Mouse (Mus musculus) erythroblast, embryonic 14.5 days (primary cell): ENCODE data around the gene Heatr3. TPM values are rescaled to one million over a fixed set of nuclear protein-coding genes. Genes with fewer than 3 reads are reported as not detected.
A peak's percentile ranks its signal among the peaks of the same experiment; 100 is the strongest.

ENCODE experiments used
- H3K27me3 ChIP-seq: 2 replicates; pipeline ENCODE4 v1.6.1; 2012; ENCODE audit warnings: inconsistent platforms; ENCODE audit not compliant: control insufficient read depth
- H3K36me3 ChIP-seq: 2 replicates; pipeline ENCODE4 v1.6.1; 2012; ENCODE audit warnings: mild to moderate bottlenecking, inconsistent platforms; ENCODE audit not compliant: control insufficient read depth
- H3K4me1 ChIP-seq: 2 replicates; pipeline ENCODE4 v1.6.1; 2012; ENCODE audit warnings: inconsistent platforms; ENCODE audit not compliant: control insufficient read depth
- H3K4me3 ChIP-seq: replicated peaks from 2 replicates; pipeline ENCODE3; 2012; ENCODE audit warnings: moderate library complexity, mild to moderate bottlenecking, inconsistent platforms
- H3K9me3 ChIP-seq: 2 replicates; pipeline ENCODE4 v1.6.1; 2012; ENCODE audit warnings: low read length, inconsistent platforms, mixed read lengths; ENCODE audit not compliant: control insufficient read depth
- GATA1 ChIP-seq: IDR thresholded peaks from 2 replicates; pipeline ENCODE4 v1.6.1; 2012; ENCODE audit warnings: low read length, inconsistent platforms, mixed read lengths
- TAL1 ChIP-seq: IDR thresholded peaks from 3 replicates; pipeline ENCODE4 v1.6.1; 2012; ENCODE audit warnings: low read length, inconsistent platforms, mixed read lengths
- polyA plus RNA-seq: library from polyadenylated mRNA; stranded (reverse); fragments of >175 nt; gene quantifications from 2 replicates; pipeline ENCODE4 v1.2.3, GENCODE M21; 2012

Heatr3 gene
- polyA plus RNA-seq, 1 experiment = 0.11 TPM

DNA sequence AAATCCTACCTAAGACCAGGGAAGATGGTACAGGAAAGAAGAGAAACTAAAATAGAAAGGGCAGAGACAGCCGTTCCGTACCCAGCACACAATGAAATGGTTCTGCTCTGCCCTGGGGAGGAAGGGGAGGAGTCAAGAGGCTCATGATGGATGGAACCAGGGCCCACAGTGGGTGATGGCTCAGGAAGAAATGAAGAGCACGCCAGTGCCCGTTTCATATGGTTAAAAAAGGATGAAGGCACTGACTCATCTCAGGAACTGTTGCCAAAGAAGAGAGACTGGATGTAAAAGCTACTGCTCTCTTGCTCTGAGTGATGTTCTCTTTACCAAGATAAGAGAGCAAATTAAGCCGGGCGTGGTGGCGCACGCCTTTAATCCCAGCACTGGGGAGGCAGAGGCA lies 39.6 kb downstream of the Heatr3 start:
- Histone ChIP-seq H3K4me3 (no peak overlapping the region), H3K4me1 (peaks cover 7% of the 10 kb centered on the region), H3K27me3 (no peaks in the 10 kb centered on the region), H3K36me3 (peaks cover 8% of the 10 kb centered on the region), H3K9me3 (no peaks in the 10 kb centered on the region)
- TF ChIP-seq TAL1 = no peak
- no peak for TF ChIP-seq GATA1

DNA sequence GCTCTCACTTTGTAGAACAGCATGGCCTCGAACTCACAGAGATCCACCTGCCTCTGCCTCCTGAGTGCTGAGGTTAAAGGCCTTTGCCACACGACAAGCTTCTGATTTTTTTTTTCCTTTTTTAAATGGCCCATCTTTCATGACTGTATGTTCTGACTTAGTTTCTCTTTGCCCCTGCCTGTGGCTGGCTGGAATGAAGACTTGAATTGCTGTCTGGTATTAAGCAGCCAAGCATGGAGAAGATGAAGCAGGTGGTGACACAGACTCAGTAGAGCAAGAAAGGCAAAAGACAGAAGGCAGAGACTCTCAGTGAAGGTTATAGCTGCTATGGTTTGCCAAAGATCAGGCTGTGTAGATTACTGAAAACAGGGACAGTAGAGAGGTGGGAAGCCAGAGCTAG lies 45.5 kb downstream of the Heatr3 start:
- H3K27me3 ChIP-seq = no peaks in the 10 kb centered on the region
- H3K4me3 ChIP-seq = no peak overlapping the region
- TF ChIP-seq GATA1 (no peak), TAL1 (no peak)
- H3K9me3 ChIP-seq = no peaks in the 10 kb centered on the region
- no peaks in the 10 kb centered on the region for H3K36me3 ChIP-seq
- H3K4me1 ChIP-seq = no peaks in the 10 kb centered on the region

DNA sequence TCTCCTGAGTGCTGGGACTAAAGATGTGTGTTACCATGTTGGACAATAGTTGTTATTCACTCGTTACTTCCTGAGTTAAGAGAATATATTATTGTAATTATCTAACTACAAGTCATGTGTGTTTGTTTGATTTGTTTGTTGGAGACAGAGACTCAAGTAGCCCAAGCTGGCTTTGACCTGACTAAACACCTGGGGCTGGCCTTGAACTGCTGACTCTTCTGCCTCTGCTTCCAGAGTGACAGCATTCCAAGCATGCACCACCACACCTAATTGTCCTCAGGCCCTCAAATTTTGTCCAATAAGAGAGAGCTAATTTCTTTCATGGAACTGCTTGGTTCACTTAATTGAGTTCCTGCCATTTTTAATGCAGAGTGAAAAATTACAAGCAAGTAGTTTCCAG lies 47.3 kb downstream of the Heatr3 start:
- Histone ChIP-seq H3K36me3 (no peaks in the 10 kb centered on the region), H3K27me3 (no peaks in the 10 kb centered on the region; the same call in 1 of the 2 replicates), H3K4me1 (no peaks in the 10 kb centered on the region), H3K4me3 (no peak overlapping the region), H3K9me3 (no peaks in the 10 kb centered on the region)
- TF ChIP-seq GATA1 = no peak
- TF ChIP-seq TAL1 = no peak

DNA sequence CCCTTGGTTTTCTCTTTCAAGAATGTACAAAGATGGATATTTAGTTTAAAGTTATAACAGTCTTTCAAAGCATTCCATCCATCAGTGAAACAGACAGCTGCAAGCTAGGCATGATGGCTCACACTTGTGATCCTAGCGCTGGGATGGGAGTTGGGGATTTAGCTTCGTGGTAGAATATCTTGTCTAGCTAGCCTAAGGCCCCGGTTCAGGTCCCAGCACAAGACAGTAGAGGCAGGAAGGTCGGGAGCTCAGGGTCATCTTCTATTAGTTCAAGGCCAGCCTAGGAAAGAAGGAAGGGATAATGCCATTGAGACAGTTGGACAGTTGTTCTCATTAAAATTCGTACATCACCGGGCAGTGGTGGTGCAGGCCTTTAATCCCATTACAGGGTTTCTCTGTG lies 48.1 kb downstream of the Heatr3 start:
- no peak overlapping the region for H3K4me3 ChIP-seq
- no peaks in the 10 kb centered on the region for H3K36me3 ChIP-seq
- H3K27me3 ChIP-seq = no peaks in the 10 kb centered on the region; the same call in 1 of the 2 replicates
- no peak for TF ChIP-seq GATA1
- TF ChIP-seq TAL1 = no peak
- no peaks in the 10 kb centered on the region for H3K9me3 ChIP-seq
- H3K4me1 ChIP-seq = no peaks in the 10 kb centered on the region

DNA sequence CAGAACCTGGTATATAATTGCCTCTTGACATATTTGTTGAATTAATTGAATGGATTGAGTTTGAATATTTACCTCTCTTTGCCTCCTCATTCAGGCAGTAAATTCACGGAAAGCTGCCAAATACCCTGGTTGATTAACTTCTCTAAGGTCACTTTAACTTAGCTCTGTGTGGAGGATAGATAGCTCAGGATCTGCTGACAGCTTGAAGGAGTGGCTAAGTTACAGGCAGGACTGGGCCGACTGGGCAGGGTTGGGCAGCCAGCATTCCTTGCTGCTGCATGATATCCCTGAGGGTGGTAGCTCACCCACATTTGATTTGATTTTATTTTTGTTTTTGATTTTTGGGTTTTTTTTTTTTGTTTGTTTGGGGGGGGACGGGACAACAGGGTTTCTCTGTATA lies 59.7 kb downstream of the Heatr3 start:
- Histone ChIP-seq H3K36me3 (peaks cover 8% of the 10 kb centered on the region), H3K4me1 (peaks cover 38% of the 10 kb centered on the region), H3K27me3 (0 out of 2 replicates have a peak, but pooled peaks cover 6% of the 10 kb centered on the region), H3K4me3 (no peak overlapping the region), H3K9me3 (no peaks in the 10 kb centered on the region)
- TF ChIP-seq TAL1 (no peak), GATA1 (no peak)

DNA sequence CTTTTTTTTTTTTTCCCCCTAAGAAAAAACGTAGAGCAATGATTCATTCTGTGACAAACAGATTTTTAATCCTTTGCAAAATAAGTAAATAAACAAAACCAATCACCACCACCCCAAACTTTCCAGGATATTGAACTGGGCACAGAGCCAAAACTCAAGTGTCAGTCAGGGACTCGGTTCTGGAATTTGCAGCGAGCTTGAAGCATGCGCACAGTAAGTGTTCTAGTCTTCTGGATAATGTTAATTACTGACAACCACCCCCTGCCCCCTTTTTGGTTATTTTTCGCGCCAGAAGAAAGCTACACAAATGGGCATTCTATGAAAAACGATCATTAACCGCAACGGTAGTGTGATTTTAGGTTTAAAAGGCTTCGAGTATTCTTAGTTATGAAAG lies 60.9 kb downstream of the Heatr3 start:
- no peak for TF ChIP-seq TAL1
- no peak for TF ChIP-seq GATA1
- no peaks in the 10 kb centered on the region for H3K27me3 ChIP-seq
- no peaks in the 10 kb centered on the region for H3K9me3 ChIP-seq
- peak overlapping the region; percentile 94 for H3K4me3 ChIP-seq
- peaks cover 19% of the 10 kb centered on the region for H3K36me3 ChIP-seq
- peaks cover 41% of the 10 kb centered on the region for H3K4me1 ChIP-seq

DNA sequence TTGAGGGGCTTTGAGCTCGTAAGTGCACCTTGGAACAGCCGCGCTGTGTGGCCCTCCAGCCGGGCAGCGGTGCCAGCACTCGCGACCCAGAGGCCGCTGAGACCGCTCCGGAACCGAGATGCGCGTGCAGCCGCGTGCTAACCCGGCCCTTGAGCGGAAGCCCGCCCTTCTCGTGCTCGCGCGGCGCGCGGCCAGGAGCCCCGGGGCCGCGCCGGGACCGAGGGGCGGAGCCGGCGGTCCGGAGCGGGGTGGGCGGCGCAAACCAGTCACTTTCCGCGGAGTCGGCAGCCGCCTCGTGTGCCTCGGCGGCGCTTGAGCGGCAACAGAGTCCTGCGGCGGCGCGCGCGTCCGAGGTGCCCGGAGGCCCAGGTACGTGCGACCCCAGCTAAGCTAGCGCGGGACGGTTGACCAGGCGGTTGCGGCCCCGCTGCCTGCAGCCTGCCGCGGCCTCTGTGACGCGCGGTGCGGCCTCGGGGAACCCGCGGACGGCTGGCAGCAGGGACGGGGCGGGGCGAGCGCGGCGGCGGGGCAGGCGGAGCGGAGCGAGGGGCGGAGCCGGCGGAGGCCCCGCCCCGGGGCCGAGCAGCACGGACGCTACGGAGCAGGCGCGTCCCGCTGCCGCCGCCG lies 61.4 kb downstream of the Heatr3 start, which contains the start of gene Tent4b:
Gene Tent4b, plus strand, starts transcription at position 269 of the 627 bp plus-strand sequence.
- Histone ChIP-seq H3K36me3 (peaks cover 22% of the 10 kb centered on the region), H3K4me3 (peak within 1 kb of the TSS; percentile 94), H3K9me3 (no peaks in the 10 kb centered on the region), H3K4me1 (peaks cover 41% of the 10 kb centered on the region), H3K27me3 (no peaks in the 10 kb centered on the region)
- TF ChIP-seq GATA1 = no peak
- no peak for TF ChIP-seq TAL1

DNA sequence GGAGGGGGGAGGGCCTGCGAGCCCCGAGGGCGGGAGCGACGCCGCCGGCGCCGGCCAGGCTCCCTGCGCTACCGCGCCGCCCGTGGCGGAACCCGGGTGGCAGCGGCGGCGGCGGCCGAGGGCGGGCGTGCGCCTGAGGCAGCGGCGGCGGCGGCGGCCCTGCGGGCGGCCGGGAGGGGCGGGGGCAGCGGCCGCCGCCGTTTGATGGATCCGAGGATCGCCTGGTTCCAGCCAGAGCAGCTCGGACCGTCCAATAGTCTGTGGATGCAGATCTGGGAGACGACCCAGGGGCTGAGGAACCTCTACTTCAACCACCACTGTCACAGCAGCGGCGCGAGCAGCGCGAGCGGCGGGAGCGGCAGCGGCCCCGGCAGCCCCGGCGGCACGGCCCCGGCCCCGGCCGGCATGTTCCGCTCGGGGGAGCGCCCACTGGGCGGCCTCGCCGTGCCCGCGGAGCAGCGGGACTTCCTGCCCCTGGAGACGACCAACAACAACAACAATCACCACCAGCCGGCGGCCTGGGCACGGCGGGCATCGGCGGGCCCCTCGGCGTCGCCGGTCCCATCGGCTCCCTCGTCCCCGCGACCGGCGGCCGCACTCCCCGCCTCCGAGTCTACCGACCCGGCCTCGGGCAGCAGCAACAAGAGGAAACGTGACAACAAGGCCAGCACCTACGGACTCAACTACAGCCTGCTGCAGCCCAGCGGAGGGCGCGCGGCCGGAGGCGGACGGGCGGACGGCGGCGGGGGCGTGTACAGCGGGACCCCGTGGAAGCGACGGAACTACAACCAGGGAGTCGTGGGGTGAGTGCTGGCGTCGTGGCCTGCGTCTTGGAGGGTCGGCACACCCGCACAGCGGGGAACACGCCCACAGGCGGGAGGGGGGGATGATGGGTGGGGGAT lies 62.3 kb downstream of the Heatr3 start:
- H3K27me3 ChIP-seq = no peaks in the 10 kb centered on the region
- H3K4me3 ChIP-seq = peak overlapping the region; percentile 94
- H3K36me3 ChIP-seq = peaks cover 31% of the 10 kb centered on the region
- no peaks in the 10 kb centered on the region for H3K9me3 ChIP-seq
- TF ChIP-seq GATA1 (no peak), TAL1 (no peak)
- peaks cover 43% of the 10 kb centered on the region for H3K4me1 ChIP-seq
